Mouse (Mus musculus): ENCODE data around the gene Klhl3.

The Klhl3 gene

DNA sequence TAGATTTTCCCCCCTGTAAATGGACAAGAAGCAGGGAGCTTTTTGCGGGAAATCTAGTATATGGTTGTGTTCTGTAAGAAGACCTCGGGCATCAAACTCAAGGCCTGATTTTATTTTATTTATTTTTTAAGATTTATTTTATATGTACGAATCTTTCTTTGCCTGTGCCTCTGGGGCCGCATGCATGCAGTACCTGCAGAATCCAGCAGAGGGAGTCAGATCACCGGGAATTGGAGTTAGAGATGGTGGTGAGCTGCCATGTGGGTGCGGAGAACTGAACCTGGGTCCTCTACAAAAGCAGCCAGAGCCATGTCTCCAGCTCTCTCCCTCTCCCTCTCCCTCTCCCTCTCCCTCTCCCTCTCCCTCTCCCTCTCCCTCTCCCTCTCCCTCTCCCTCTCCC is 135.7 kb downstream of the Klhl3 start:
- no peak for DNase-seq (ENCODE audit: extremely low read depth, low read depth)

DNA sequence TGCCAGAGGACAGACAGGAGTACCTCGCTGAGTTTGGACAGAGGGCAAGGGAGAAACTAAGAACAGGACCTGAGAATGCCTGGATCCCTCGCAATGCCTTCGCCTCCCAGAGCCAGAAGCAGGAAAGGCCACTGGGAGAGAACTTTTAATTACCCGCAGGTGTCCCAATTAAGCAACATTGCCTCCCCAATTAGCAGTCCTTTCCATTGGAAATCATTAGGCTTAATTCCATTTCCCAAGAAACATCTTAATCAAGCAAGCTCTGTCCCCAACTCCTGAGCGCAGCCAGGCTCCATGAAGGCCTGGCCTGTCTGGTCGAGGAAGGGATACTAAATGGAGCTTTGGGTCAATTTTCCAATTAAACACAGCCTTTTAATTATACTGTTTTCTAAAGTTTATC is 147.7 kb downstream of the Klhl3 start:
- no peak for DNase-seq (ENCODE audit: extremely low read depth, low read depth)

DNA sequence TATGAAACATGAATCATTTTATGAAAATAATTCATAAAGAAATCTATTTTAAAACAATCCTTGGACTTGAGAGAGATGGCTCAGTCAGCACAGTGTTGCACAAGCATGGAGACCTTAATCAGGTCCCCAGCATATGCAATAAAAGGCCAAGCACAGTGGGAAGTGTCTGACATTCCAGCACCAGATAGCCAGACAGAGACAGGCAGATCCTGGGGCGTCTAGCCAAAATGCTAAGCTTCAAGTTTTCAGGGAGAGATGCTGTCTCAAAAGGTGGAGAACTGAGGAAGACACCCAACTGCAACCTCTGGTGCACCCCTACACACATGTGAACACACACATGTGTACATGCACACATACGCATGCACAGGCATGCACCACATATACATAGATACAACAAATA is 153.1 kb downstream of the Klhl3 start:
- DNase-seq (ENCODE audit: extremely low read depth, low read depth), result no peak

DNA sequence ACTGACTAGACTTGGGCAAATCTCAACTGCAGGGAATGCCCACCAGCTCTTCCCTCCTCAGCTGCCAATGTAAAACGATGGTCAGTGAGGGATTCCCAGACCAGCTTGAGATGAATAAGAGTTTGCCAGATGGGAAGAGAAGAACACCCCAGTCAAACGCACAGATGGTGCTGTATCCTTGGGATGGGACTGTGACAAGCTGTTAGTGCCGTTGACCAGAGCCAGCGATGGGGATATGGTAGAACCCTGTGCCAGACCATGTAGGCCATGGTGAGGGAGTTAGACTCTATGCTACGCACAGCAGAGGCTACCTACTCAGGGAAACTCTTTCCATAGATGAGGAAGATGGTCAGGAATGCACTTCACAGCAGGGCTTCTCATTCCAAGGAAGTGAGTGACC is 153.6 kb downstream of the Klhl3 start:
- DNase-seq (ENCODE audit: extremely low read depth, low read depth), result no peak

Measured in MEL-GATA-1-ER (cell line).